In the genomic region with DNA sequence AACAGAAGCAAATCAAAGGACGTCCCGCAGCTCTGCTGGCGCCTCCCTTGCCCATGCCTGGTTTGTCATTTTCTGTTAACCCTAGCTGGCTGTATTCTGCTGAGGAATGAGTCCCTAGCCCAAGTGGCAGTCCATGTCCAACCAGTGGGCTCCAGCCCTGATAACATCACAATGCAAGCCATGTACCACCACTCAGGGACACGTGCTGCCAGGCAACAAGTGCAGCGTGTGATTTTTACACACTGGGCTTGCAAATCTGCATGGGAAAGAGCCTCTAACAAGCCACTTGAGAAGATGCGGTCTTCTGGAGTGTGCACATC, we compare ENCODE assay signal across 10 mouse cellular contexts. TPM values are rescaled to one million over a fixed set of nuclear protein-coding genes. Genes with fewer than 3 reads are reported as not detected.
DNase-seq lines count a peak whose midpoint lies in the region; ATAC-seq and TF ChIP-seq lines count a peak whose summit lies in the region.
"Had no signal": no experiment of that assay in that cellular context is flagged by ENCODE, and none has a peak within 500 bp of the region (broad histone marks: within the 10 kb centered on the region; RNA-seq: fewer than 3 reads in every experiment).

No protein-coding gene starts in this region.

- no peak for TF ChIP-seq CTCF in cerebellum, adult 2 months (IDR thresholded peaks at IDR 0.05; ENCODE audit: borderline replicate concordance, insufficient read depth, low read depth, low read length)

- no peaks in the 10 kb centered on the region for H3K9me3 ChIP-seq in lung, embryonic 16.5 days (ENCODE audit: control insufficient read depth, low read length)
- no peaks in the 10 kb centered on the region for H3K9me3 ChIP-seq in hindbrain, embryonic 11.5 days (ENCODE audit: control insufficient read depth, low read length)
- no peaks in the 10 kb centered on the region for H3K9me3 ChIP-seq in neural tube, embryonic 14.5 days (ENCODE audit: control insufficient read depth, low read length)
- H3K9me3 ChIP-seq: limb, embryonic 13.5 days had no signal

- H3K27ac ChIP-seq in cerebellum, adult 2 months (ENCODE audit: insufficient read depth, low read length): no peak overlapping the region
- H3K27ac ChIP-seq in lung, embryonic 16.5 days (ENCODE audit: low read length): no peak overlapping the region
- H3K27ac ChIP-seq in hindbrain, embryonic 11.5 days (ENCODE audit: low read depth, low read length): peak overlapping the region; percentile 70
- no peak overlapping the region for H3K27ac ChIP-seq in neural tube, embryonic 14.5 days (ENCODE audit: low read depth, low read length)
- H3K27ac ChIP-seq: limb, embryonic 13.5 days had no signal

- no peaks in the 10 kb centered on the region for H3K27me3 ChIP-seq in cerebellum, adult 2 months (ENCODE audit: control insufficient read depth, insufficient read depth, low read length)
- no peaks in the 10 kb centered on the region for H3K27me3 ChIP-seq in lung, embryonic 16.5 days (ENCODE audit: control insufficient read depth, insufficient read depth, low read depth, low read length)
- no peaks in the 10 kb centered on the region for H3K27me3 ChIP-seq in hindbrain, embryonic 11.5 days (ENCODE audit: control insufficient read depth, insufficient read depth, low read length)
- no peaks in the 10 kb centered on the region for H3K27me3 ChIP-seq in neural tube, embryonic 14.5 days (ENCODE audit: control insufficient read depth, insufficient read depth, low read length)
- H3K27me3 ChIP-seq: limb, embryonic 13.5 days had no signal

- WGBS in cerebellum, adult 2 months: 14% methylated on average over 6 of the region's 6 CpGs
- WGBS in lung, embryonic 16.5 days: 46% methylated on average over 6 of the region's 6 CpGs
- WGBS in hindbrain, embryonic 11.5 days: 34% methylated on average over 6 of the region's 6 CpGs
- WGBS in neural tube, embryonic 14.5 days: 11% methylated on average over 6 of the region's 6 CpGs

- peak; percentile 20 to 22 for DNase-seq in cerebellum, adult 2 months
- no peak for DNase-seq in lung, postnatal 25 days (ENCODE audit: low spot score)
- DNase-seq in hindbrain, embryonic 11.5 days (ENCODE audit: low spot score): peak; percentile 48
- no peak for DNase-seq in ovary, adult 18-20 months (ENCODE audit: low spot score)
- DNase-seq in adrenal gland, adult 2 months: no peak
- DNase-seq: thymus, postnatal 14 days had no signal

- H3K4me2 ChIP-seq in lung, embryonic 16.5 days (ENCODE audit: low read depth, low read length): no peak overlapping the region
- no peak overlapping the region for H3K4me2 ChIP-seq in hindbrain, embryonic 11.5 days (replicated peaks; ENCODE audit: low read depth, low read length)
- H3K4me2 ChIP-seq in neural tube, embryonic 14.5 days (ENCODE audit: low read depth, low read length): no peak overlapping the region
- H3K4me2 ChIP-seq: limb, embryonic 13.5 days had no signal

- no peak for ATAC-seq in cerebellum, adult (ENCODE audit: insufficient number of reproducible peaks, low FRiP score, low TSS enrichment)
- peak; percentile 49; the same call in 1 of the 2 replicates for ATAC-seq in lung, embryonic 16.5 days (ENCODE audit: low read depth)
- ATAC-seq in hindbrain, embryonic 11.5 days (ENCODE audit: low FRiP score): peak; percentile 89
- peak; percentile 63; the same call in 1 of the 2 replicates for ATAC-seq in neural tube, embryonic 14.5 days (ENCODE audit: low read depth)

- peaks cover 6% of the 10 kb centered on the region for H3K4me1 ChIP-seq in cerebellum, adult 2 months (ENCODE audit: control insufficient read depth, insufficient read depth, low read length)
- peaks cover 9% of the 10 kb centered on the region for H3K4me1 ChIP-seq in lung, embryonic 16.5 days (replicated peaks; ENCODE audit: control insufficient read depth, insufficient read depth, low read length)
- H3K4me1 ChIP-seq in hindbrain, embryonic 11.5 days (replicated peaks; ENCODE audit: control insufficient read depth, insufficient read depth, low read length): no peaks in the 10 kb centered on the region
- peaks cover 13% of the 10 kb centered on the region; the same call in 1 of the 2 replicates for H3K4me1 ChIP-seq in neural tube, embryonic 14.5 days (ENCODE audit: control insufficient read depth, insufficient read depth, low read length)

- no peak overlapping the region for H3K9ac ChIP-seq in lung, embryonic 16.5 days (ENCODE audit: low read length)
- H3K9ac ChIP-seq in hindbrain, embryonic 11.5 days (ENCODE audit: low read depth, low read length): no peak overlapping the region
- no peak overlapping the region for H3K9ac ChIP-seq in neural tube, embryonic 14.5 days (replicated peaks; ENCODE audit: low read depth, low read length)
- H3K9ac ChIP-seq: limb, embryonic 13.5 days had no signal

- TF ChIP-seq POLR2A in cerebellum, adult 2 months (IDR thresholded peaks at IDR 0.05; ENCODE audit: borderline replicate concordance, insufficient read depth, low read length): no peak

- no peak overlapping the region for H3K4me3 ChIP-seq in cerebellum, adult 2 months (replicated peaks; ENCODE audit: insufficient read depth, low read depth, low read length)
- H3K4me3 ChIP-seq in lung, embryonic 16.5 days (ENCODE audit: low read length): no peak overlapping the region
- no peak overlapping the region for H3K4me3 ChIP-seq in hindbrain, embryonic 11.5 days (ENCODE audit: low read depth, low read length)
- no peak overlapping the region for H3K4me3 ChIP-seq in neural tube, embryonic 14.5 days (ENCODE audit: low read depth, low read length)
- H3K4me3 ChIP-seq: limb, embryonic 13.5 days had no signal

- no peaks in the 10 kb centered on the region for H3K36me3 ChIP-seq in lung, embryonic 16.5 days (ENCODE audit: control insufficient read depth, insufficient read depth, low read length)
- H3K36me3 ChIP-seq in hindbrain, embryonic 11.5 days (ENCODE audit: control insufficient read depth, insufficient read depth, low read length): no peaks in the 10 kb centered on the region
- H3K36me3 ChIP-seq in neural tube, embryonic 14.5 days (ENCODE audit: control insufficient read depth, insufficient read depth, low read length): no peaks in the 10 kb centered on the region
- H3K36me3 ChIP-seq: limb, embryonic 13.5 days had no signal

RNA-seq across cellular contexts. Expression of gene 1110051M20Rik, which starts 13.9 kb away (rescaled TPM):
- polyA plus RNA-seq in cerebellum, adult 2 months (2012; rRNA removed): 103 and 106 TPM in 2 replicates
- 69.4 and 72.2 TPM in 2 replicates for polyA plus RNA-seq in lung, embryonic 16.5 days (2015; fragmentation: Nextera tagmentation; extraction: Ambion mirVana)
- polyA plus RNA-seq in hindbrain, embryonic 11.5 days (2014; fragmentation: Nextera tagmentation; extraction: Ambion mirVana): 102 and 104 TPM in 2 replicates
- 149 and 163 TPM in 2 replicates for polyA plus RNA-seq in neural tube, embryonic 14.5 days (2014; fragmentation: Nextera tagmentation; extraction: Ambion mirVana)
- total RNA-seq in adrenal gland, adult 2 months (2021): 10 to 100 TPM; 14.7 to 19.2 TPM
- polyA plus RNA-seq in adrenal gland, adult 2 months (2012; rRNA removed): 14.9 and 16.0 TPM in 2 replicates

RNA-seq across cellular contexts. Expression of gene Lrp4, which starts 26.8 kb away (rescaled TPM):
- 5.5 and 5.9 TPM in 2 replicates for polyA plus RNA-seq in cerebellum, adult 2 months (2012; rRNA removed)
- polyA plus RNA-seq in lung, embryonic 16.5 days (2015; fragmentation: Nextera tagmentation; extraction: Ambion mirVana): 13.9 and 15.4 TPM in 2 replicates
- polyA plus RNA-seq in hindbrain, embryonic 11.5 days (2014; fragmentation: Nextera tagmentation; extraction: Ambion mirVana): 5.9 TPM in 2 replicates
- polyA plus RNA-seq in neural tube, embryonic 14.5 days (2014; fragmentation: Nextera tagmentation; extraction: Ambion mirVana): 6.4 and 7.2 TPM in 2 replicates
- 1 to 10 TPM; 3.5 to 6.5 TPM for total RNA-seq in adrenal gland, adult 2 months (2021)
- polyA plus RNA-seq in adrenal gland, adult 2 months (2012; rRNA removed): 2.0 and 2.4 TPM in 2 replicates

Comparison
In these comparisons a context has a peak if more than half of its experiments do, and no peak if none do; other contexts are left out.
1. DNase-seq: peak in cerebellum, adult 2 months (2 of 2) and hindbrain, embryonic 11.5 days (single experiment); none in lung, postnatal 25 days (single experiment), ovary, adult 18-20 months (single experiment) and adrenal gland, adult 2 months (single experiment).